Mouse (Mus musculus) CH12.LX (cell line): Measurements from ENCODE around the gene Gm4881. TPM values are rescaled to one million over a fixed set of nuclear protein-coding genes. Genes with fewer than 3 reads are reported as not detected.
A peak's percentile ranks its signal among the peaks of the same experiment; 100 is the strongest.

ENCODE experiments used
- DNase-seq: peaks from one replicate; pipeline ENCODE4 v3.0.0-alpha.2; 2013; ENCODE audit errors: extremely low read depth
- H3K27ac ChIP-seq: 2 replicates; pipeline ENCODE4 v1.5.1; 2012; ENCODE audit warnings: low read depth, mild to moderate bottlenecking, control low read depth, moderate library complexity; ENCODE audit not compliant: insufficient read depth
- H3K27me3 ChIP-seq: replicated peaks from 2 replicates; pipeline ENCODE3; 2012; ENCODE audit warnings: inconsistent platforms
- H3K36me3 ChIP-seq, 2 experiments: replicated peaks in 1 of 2; 2 replicates each; pipeline versions ENCODE3 to v1.6.1; 2012; ENCODE audit warnings: inconsistent platforms in 1 of 2, low read length in 1 of 2, mild to moderate bottlenecking in 1 of 2, mixed read lengths in 1 of 2, moderate library complexity in 1 of 2; ENCODE audit not compliant: control insufficient read depth in 1 of 2, insufficient read depth in 1 of 2
- H3K4me1 ChIP-seq, 2 experiments: 2 replicates each; pipeline ENCODE4 v1.6.1; 2012; ENCODE audit warnings: inconsistent platforms in 1 of 2, moderate library complexity in 1 of 2; ENCODE audit not compliant: insufficient read depth in 2 of 2, control insufficient read depth in 1 of 2
- H3K4me2 ChIP-seq: 2 replicates; pipeline ENCODE4 v1.6.1; 2012; ENCODE audit warnings: low read depth, mild to moderate bottlenecking, control low read depth; ENCODE audit not compliant: poor library complexity, insufficient read depth, severe bottlenecking
- H3K4me3 ChIP-seq, 3 experiments: fragments of 150-350 bp in 1 of 3; sonication (generic) in 1 of 3; replicated peaks in 1 of 3; 2 replicates each; pipeline versions ENCODE3 to v1.5.1; 2011 to 2012; ENCODE audit warnings: low read depth in 2 of 3, low read length in 2 of 3, mild to moderate bottlenecking in 2 of 3, moderate library complexity in 2 of 3, control low read depth in 1 of 3, improper control_type of control experiment in 1 of 3, inconsistent platforms in 1 of 3, mixed read lengths in 1 of 3; ENCODE audit not compliant: poor library complexity in 1 of 3
- H3K79me2 ChIP-seq: replicated peaks from 2 replicates; pipeline ENCODE4 v1.6.1; 2012; ENCODE audit warnings: mild to moderate bottlenecking, moderate library complexity; ENCODE audit not compliant: control insufficient read depth, poor library complexity, insufficient read depth, severe bottlenecking; ENCODE audit errors: extremely low read depth
- H3K9ac ChIP-seq: 2 replicates; pipeline ENCODE4 v1.6.1; 2012; ENCODE audit warnings: low read depth, mild to moderate bottlenecking, control low read depth, moderate library complexity; ENCODE audit not compliant: insufficient read depth
- H3K9me3 ChIP-seq: replicated peaks from 2 replicates; pipeline ENCODE3; 2012; ENCODE audit warnings: low read length, inconsistent platforms, mixed read lengths
- CTCF ChIP-seq, 2 experiments: IDR thresholded peaks in 1 of 2; conservative IDR thresholded peaks in 1 of 2; 2 replicates each; pipeline ENCODE4 v1.5.1; 2011 to 2012; ENCODE audit warnings: low read depth in 2 of 2, low read length in 2 of 2, improper control_type of control experiment in 1 of 2, inconsistent platforms in 1 of 2, mild to moderate bottlenecking in 1 of 2, moderate library complexity in 1 of 2
- E2F4 ChIP-seq: IDR thresholded peaks from 2 replicates; pipeline ENCODE4 v1.6.1; 2011; ENCODE audit warnings: low read depth, low read length, improper control_type of control experiment; ENCODE audit not compliant: insufficient replicate concordance
- ETS1 ChIP-seq: conservative IDR thresholded peaks from 2 replicates; pipeline ENCODE4 v1.6.1; 2012; ENCODE audit warnings: low read depth, mild to moderate bottlenecking, inconsistent platforms, low read length, improper control_type of control experiment, moderate library complexity
- KAT2A ChIP-seq: IDR thresholded peaks from 2 replicates; pipeline ENCODE4 v1.6.1; 2012; ENCODE audit warnings: low read length, improper control_type of control experiment, inconsistent platforms; ENCODE audit not compliant: insufficient replicate concordance
- MAZ ChIP-seq: IDR thresholded peaks from 2 replicates; pipeline ENCODE4 v1.6.1; 2012; ENCODE audit warnings: low read depth, mild to moderate bottlenecking, inconsistent platforms, low read length, improper control_type of control experiment, moderate library complexity
- MXI1 ChIP-seq: IDR thresholded peaks from 2 replicates; pipeline ENCODE4 v1.6.1; 2011; ENCODE audit warnings: mild to moderate bottlenecking, low read depth, low read length, improper control_type of control experiment
- PAX5 ChIP-seq: IDR thresholded peaks from 2 replicates; pipeline ENCODE4 v1.6.1; 2012; ENCODE audit warnings: low read length, inconsistent platforms, mixed read lengths
- SMC3 ChIP-seq: IDR thresholded peaks from 2 replicates; pipeline ENCODE4 v1.6.1; 2011; ENCODE audit warnings: low read depth, low read length, improper control_type of control experiment
- TBP ChIP-seq: conservative IDR thresholded peaks from 2 replicates; pipeline ENCODE4 v1.6.1; 2011; ENCODE audit warnings: low read depth, low read length, improper control_type of control experiment
- UBTF ChIP-seq: IDR thresholded peaks from 2 replicates; pipeline ENCODE4 v1.6.1; 2012; ENCODE audit warnings: low read depth, mild to moderate bottlenecking, inconsistent platforms, low read length, improper control_type of control experiment, moderate library complexity
- dilution Hi-C: fragments of 300-500 bp; cut with MboI; formaldehyde crosslinking; loops from 2 replicates; pipeline ENCODE4 v1.14.3; 2020; ENCODE audit warnings: low sequenced_read_pairs; ENCODE audit not compliant: extremely low pct_unique_long_range_greater_than_20kb, extremely low pct_ligation_motif_present
- in situ Hi-C: fragments of 300-500 bp; cut with MboI; formaldehyde crosslinking; loops from 3 replicates; pipeline ENCODE4 v1.14.3; 2019; ENCODE audit warnings: low sequenced_read_pairs, low pct_ligation_motif_present, low pct_unique_long_range_greater_than_20kb, mixed read lengths
- polyA plus RNA-seq: library from polyadenylated mRNA; unstranded; fragments of >175 nt; gene quantifications from 2 replicates; pipeline ENCODE4 v1.2.1, GENCODE M21; 2012; ENCODE audit warnings: low read depth; ENCODE audit not compliant: insufficient read length
- total RNA-seq, 2 experiments: library from RNA; depleted of rRNA; stranded (reverse); fragments of 300-350 nt in 1 of 2; fragments of >200 nt in 1 of 2; gene quantifications; 2 replicates each; pipeline ENCODE4 v1.2.3; 2012 to 2014

Gene Gm4881
- total and polyA plus RNA-seq, 3 experiments: not detected

DNA sequence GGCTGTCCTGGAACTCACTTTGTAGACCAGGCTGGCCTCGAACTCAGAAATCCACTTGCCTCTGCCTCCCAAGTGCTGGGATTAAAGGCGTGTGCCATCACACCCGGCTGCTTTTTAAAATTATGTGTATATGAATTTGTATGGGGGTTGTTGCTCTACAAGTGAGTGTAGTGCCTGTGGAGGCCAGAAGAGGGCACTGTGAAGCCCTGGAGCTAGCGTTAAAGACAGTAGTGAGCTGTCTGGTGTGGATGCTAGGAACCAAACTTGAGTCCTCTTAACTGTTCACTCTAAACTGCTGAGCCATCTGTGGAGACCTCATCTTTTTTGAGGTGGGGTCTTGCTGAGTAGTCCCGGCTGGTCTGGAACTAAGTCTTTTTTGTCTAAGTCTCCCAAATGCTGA is 41.5 kb upstream of the Gm4881 start:
- H3K27me3 ChIP-seq: peaks cover 64% of the 10 kb centered on the region
- no peak for DNase-seq
- no peak overlapping the region for H3K4me3 ChIP-seq
- no peak overlapping the region for H3K4me2 ChIP-seq
- dilution Hi-C loops: no loop called here
- no peaks in the 10 kb centered on the region for H3K79me2 ChIP-seq
- TF ChIP-seq UBTF: no peak
- peak; percentile 21 to 41; a peak in 2 of 4 replicates for TF ChIP-seq CTCF (conservative IDR thresholded peaks at IDR 0.05 in 1 of 2, IDR thresholded peaks at IDR 0.05 in 1 of 2; ENCODE audit: low read depth in 2 of 2, low read length in 2 of 2)
- no peak overlapping the region for H3K9ac ChIP-seq
- no peaks in the 10 kb centered on the region; a peak in 1 of 4 replicates for H3K4me1 ChIP-seq
- no peaks in the 10 kb centered on the region for H3K36me3 ChIP-seq
- H3K9me3 ChIP-seq: no peaks in the 10 kb centered on the region
- in situ Hi-C loops: no loop called here
- H3K27ac ChIP-seq: no peak overlapping the region

DNA sequence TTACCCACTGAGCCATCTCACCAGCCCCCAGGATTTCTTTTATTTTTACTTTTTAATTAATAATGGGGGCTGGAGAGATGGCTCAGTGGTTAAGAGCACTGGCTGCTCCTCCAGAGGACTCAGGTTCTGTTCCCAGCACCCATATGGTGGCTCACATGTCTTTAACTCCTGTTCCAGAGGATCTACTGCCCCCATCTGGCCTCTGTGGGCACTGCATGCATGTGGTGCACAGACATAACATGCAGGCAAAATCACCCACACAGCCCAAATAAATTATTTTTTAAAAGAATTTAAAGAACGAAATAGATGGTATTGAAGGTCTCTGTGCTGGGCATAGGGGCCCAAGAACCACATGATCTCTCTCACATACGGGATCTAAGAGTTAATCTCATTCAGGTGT is 40.0 kb upstream of the Gm4881 start:
- no peak overlapping the region for H3K27ac ChIP-seq
- peaks cover 65% of the 10 kb centered on the region for H3K27me3 ChIP-seq
- H3K9me3 ChIP-seq: no peaks in the 10 kb centered on the region
- in situ Hi-C loops (no loop called here), dilution Hi-C loops (no loop called here)
- H3K4me3 ChIP-seq: no peak overlapping the region
- H3K4me1 ChIP-seq: peaks cover 0 to 2% of the 10 kb centered on the region in 2 experiments; a peak in 3 of 4 replicates
- H3K9ac ChIP-seq: no peak overlapping the region
- no peak overlapping the region for H3K4me2 ChIP-seq
- no peaks in the 10 kb centered on the region for H3K36me3 ChIP-seq
- no peak for TF ChIP-seq MAZ
- peak in 1 of 2 experiments; percentile 14; a peak in 1 of 4 replicates for TF ChIP-seq CTCF (conservative IDR thresholded peaks at IDR 0.05 in 1 of 2, IDR thresholded peaks at IDR 0.05 in 1 of 2; ENCODE audit: low read depth in 2 of 2, low read length in 2 of 2)
- no peak for DNase-seq
- H3K79me2 ChIP-seq: no peaks in the 10 kb centered on the region

DNA sequence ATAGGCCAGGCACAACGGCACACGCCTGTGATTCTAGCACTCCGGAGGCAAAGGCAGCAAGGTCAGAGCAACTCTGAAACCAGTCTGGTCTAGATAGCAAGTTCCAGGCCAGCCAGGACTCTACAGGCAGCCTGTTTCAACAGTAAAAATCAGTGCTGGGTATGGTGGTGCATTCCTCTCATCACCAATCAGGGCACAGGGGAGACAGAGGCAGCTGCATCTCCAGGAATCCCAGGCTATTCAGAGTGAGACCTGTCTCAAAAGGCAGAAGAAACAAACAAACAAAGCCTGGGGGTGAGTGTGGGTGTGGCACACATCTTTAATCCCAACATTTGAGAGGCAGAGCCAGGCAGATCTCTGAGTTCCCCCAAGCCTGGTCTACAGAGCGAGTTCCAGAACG is 39.1 kb upstream of the Gm4881 start:
- no peak for TF ChIP-seq E2F4
- TF ChIP-seq MAZ: no peak
- no peak for TF ChIP-seq PAX5
- no peak for TF ChIP-seq KAT2A
- TF ChIP-seq SMC3: no peak
- TF ChIP-seq ETS1: no peak
- no peak for TF ChIP-seq MXI1
- TF ChIP-seq TBP: no peak
- in situ Hi-C loops (no loop called here), dilution Hi-C loops (no loop called here)
- peaks cover 64% of the 10 kb centered on the region for H3K27me3 ChIP-seq
- no peak overlapping the region for H3K27ac ChIP-seq
- no peaks in the 10 kb centered on the region for H3K79me2 ChIP-seq
- no peak overlapping the region for H3K4me3 ChIP-seq
- peaks cover 0 to 11% of the 10 kb centered on the region in 2 experiments; a peak in 3 of 4 replicates for H3K4me1 ChIP-seq
- H3K9ac ChIP-seq: no peak overlapping the region
- no peak overlapping the region for H3K4me2 ChIP-seq
- no peaks in the 10 kb centered on the region for H3K9me3 ChIP-seq
- DNase-seq: no peak
- no peaks in the 10 kb centered on the region for H3K36me3 ChIP-seq
